Mouse (Mus musculus) G1E (cell line): ENCODE results near the gene Tmtc4.

Experiments used
- CTCF ChIP-seq: IDR thresholded peaks from 2 replicates; pipeline ENCODE4 v1.5.1; 2012; ENCODE audit warnings: low read depth, low read length, inconsistent platforms, mixed read lengths
- GATA1 ChIP-seq: IDR thresholded peaks from 2 replicates; pipeline ENCODE4 v1.6.1; 2012; ENCODE audit warnings: borderline replicate concordance, low read length, inconsistent platforms, mixed read lengths
- POLR2AphosphoS5 ChIP-seq: IDR thresholded peaks from 2 replicates; pipeline ENCODE4 v1.6.1; 2012; ENCODE audit warnings: low read depth, low read length, inconsistent platforms; ENCODE audit not compliant: insufficient replicate concordance
- TAL1 ChIP-seq: conservative IDR thresholded peaks from 2 replicates; pipeline ENCODE4 v1.6.1; 2012; ENCODE audit warnings: low read depth, low read length, inconsistent platforms, mixed read lengths

GRCm38 (mm10) chr14:122902136-122902535, 81.7 kb downstream of the Tmtc4 start:
- TF ChIP-seq CTCF (no peak), POLR2AphosphoS5 (no peak), GATA1 (no peak), TAL1 (no peak)
